Mouse (Mus musculus) left cerebral cortex, adult 2 months (tissue): ENCODE data around the gene Gm49405. TPM values are rescaled to one million over a fixed set of nuclear protein-coding genes. Genes with fewer than 3 reads are reported as not detected.

ENCODE experiments used
- DNase-seq, 2 experiments: peaks; one replicate each; pipeline ENCODE4 v3.0.0; 2021 to 2022; ENCODE audit warnings: low spot score in 2 of 2, mixed read lengths in 1 of 2; ENCODE audit errors: extremely low spot score in 1 of 2
- H3K27ac ChIP-seq: fragments of 200-600 bp; 2 replicates; pipeline ENCODE4 v1.8.1; 2022
- H3K4me3 ChIP-seq: fragments of 200-600 bp; 2 replicates; pipeline ENCODE4 v1.8.1; 2022
- CTCF ChIP-seq: fragments of 200-600 bp; IDR thresholded peaks from 2 replicates; pipeline ENCODE4 v1.8.1; 2022; ENCODE audit warnings: antibody characterized with exemption, mild to moderate bottlenecking, moderate library complexity
- intact Hi-C: fragments of 180-260 bp; cut with DNase I; formaldehyde crosslinking; loops from one replicate; pipeline ENCODE4 v1.15.1; 2025
- total RNA-seq, 2 experiments: library from RNA; stranded (reverse); gene quantifications; 2 replicates each; pipeline ENCODE4 v1.2.3; 2021

The Gm49405 gene
- total RNA-seq, 2 experiments from 2014 or later = 1.8 TPM

DNA sequence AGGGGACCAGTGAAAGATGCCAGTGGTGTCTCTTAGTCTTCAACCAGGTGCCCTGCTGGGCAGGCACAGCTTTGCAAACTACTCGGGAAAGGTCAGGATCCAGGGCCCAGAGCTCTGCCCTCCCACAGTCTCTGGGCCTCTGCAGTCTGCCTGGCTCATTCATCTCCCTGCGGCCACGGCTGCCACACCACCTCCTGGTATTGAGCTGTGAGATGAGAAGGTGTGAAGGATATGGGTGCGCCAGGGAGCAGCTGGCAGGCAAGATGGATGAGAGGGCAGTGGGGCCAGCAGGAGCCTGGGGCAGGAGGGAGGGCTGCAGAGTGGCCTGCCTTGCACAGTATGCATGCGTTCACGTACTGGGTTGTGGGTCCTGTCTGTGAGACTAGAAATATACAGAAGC, 9.6 kb upstream of the Gm49405 start:
- intact Hi-C loops = no loop called here
- TF ChIP-seq CTCF = no peak
- no peak for DNase-seq
- Histone ChIP-seq H3K27ac (no peak overlapping the region), H3K4me3 (no peak overlapping the region)

DNA sequence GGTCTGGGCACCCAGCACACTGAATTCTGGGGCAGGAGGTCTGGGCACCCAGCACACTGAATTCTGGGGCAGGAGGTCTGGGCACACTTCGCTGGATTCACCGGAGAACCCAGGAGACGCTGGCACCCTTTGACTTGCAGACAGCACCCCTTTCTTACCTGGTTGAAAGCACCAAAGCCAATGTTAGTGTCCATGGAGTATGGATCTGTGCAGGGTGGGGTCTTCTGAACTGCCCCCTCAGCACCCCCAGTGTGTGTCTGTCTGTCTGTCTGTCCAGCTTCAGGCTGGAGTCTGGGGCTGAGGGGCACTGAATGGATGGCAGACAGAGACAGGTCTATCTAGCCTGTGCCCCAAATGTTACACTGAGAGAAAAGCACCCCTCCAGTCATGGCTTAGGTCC, 8.9 kb upstream of the Gm49405 start:
- no peak for DNase-seq
- Histone ChIP-seq H3K4me3 (no peak overlapping the region), H3K27ac (no peak overlapping the region)
- intact Hi-C loops = no loop called here
- TF ChIP-seq CTCF = no peak

DNA sequence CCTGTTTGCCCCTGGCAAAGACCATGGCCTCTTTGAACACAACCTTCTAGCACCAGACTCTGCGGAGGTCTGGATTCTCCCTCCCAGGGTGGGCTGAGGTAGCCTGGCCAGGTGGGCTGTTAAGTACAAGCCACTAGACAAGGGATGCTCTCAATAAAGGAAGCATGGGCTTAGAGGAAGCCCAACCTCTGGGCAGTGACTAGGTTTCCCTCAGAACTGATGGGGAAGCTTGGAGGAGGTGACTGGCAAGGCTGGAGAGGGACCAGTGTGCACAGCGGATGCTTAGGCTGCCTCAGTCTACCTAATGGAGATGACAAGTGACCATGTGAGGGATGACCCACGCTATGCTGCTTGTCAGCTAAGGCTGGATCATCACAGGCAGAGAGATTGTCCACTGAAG, 8.5 kb upstream of the Gm49405 start:
- Histone ChIP-seq H3K4me3 (no peak overlapping the region), H3K27ac (no peak overlapping the region)
- no peak for TF ChIP-seq CTCF
- no peak for DNase-seq
- intact Hi-C loops = no loop called here

DNA sequence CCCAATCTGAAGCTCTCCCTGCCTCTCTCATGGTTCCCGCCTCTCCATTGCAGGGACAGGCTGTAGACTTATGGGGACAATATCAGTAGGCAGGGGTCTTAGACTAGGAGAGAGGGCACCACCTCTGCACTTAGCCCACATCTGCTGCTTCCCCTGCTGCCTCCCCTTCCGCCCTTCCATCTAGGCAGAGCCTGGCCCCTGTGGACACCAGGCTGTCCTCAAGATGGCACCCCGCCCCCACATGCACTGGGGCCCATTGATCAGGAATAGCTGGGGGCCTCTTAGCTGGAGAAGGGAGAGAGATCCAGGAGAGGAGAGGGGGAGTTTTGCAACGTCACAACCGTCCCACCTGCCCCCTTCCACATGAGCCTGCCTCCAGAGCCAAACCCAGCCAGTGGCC, 8.0 kb upstream of the Gm49405 start, which contains the start of gene Tbx10:
Gene Tbx10 (plus strand): TSS at position 337 of the 400 bp plus-strand sequence.
- DNase-seq = no peak
- Histone ChIP-seq H3K27ac (no peak within 1 kb of the TSS), H3K4me3 (no peak within 1 kb of the TSS)
- intact Hi-C loops = no loop called here
- no peak for TF ChIP-seq CTCF

DNA sequence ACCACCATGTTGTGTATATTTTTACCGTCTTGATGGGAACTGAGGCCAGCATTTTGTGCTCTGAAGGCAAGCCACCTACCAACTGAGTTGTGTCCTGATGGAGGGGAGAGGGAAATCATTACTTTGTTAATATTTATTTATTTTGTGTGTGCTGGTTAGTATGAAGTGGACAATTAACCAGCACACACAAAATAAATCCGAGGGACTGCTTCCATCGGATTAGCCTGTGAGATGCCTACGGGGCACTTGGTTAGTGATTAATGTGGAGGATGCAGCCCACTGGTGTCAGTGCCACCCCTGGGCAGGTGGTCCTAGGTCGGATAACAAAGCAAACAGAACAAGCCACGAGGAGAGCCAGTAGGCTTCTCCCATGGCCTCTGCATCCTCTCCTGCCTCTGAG, 5.5 kb upstream of the Gm49405 start:
- no peak for DNase-seq

DNA sequence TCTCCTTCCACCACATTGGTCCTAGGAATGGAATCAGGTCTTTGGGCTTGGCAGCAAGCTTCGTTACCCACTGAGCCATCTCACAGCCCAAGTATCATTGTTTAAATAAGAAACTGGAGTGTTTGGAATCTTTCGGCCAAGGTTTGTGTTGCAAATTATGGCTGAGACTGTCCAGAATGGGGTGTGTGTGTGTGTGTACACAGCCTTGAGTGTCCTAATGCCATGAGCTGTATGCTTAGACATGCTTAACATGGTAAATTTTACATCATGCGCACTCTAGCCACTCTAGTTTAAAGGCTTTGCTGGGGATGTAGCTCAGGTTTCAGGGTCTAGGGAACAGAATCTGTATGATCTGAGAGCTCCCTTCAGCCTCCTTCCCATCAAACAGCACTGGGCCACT, 4.9 kb upstream of the Gm49405 start:
- no peak overlapping the region for H3K4me3 ChIP-seq
- no peak for DNase-seq
- intact Hi-C loops = no loop called here
- no peak overlapping the region for H3K27ac ChIP-seq
- TF ChIP-seq CTCF = no peak

More for the DNA sequence above, 5.5 kb upstream of the Gm49405 start:
- Histone ChIP-seq H3K4me3 (no peak overlapping the region), H3K27ac (no peak overlapping the region)
- no peak for TF ChIP-seq CTCF
- intact Hi-C loops = no loop called here

DNA sequence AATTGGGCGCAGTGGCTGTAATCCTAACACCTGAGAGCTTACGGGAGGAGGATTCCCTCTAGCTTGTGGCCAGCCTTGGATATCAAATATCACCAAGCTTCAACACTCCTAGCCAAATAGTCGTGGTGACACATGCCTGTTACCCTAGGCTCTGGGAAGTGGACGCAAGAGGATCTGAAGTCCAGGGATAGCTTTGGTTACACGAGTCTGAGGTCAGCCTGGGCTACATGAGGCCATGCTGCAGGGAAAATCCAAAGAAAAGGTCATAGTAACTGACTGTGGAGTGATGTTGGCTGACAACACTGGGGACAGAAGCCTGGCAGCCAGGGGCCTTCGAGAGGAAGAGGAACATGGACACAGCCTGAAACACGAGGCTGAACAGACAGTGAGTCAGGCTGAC, 4.3 kb upstream of the Gm49405 start:
- Histone ChIP-seq H3K4me3 (no peak overlapping the region), H3K27ac (no peak overlapping the region)
- intact Hi-C loops = no loop called here
- no peak for TF ChIP-seq CTCF
- DNase-seq = no peak

DNA sequence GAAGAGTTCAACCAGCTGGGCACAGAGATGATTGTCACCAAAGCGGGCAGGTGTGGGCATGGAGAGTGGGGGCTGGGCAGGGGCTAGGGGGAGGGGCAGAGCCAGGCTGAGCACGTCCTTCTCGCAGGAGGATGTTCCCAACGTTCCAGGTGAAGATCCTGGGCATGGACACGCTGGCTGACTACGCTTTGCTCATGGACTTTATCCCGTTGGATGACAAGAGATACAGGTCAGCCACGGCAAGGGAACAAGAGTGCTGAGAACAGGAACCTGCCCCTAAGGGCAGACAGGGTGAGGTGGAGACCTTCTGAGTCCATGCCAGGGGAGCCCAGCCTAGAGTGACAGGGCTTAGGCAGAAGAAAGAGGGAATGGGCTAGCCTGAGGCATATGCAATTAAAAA, 3.7 kb upstream of the Gm49405 start:
- intact Hi-C loops = no loop called here
- DNase-seq = no peak
- TF ChIP-seq CTCF = no peak
- Histone ChIP-seq H3K27ac (no peak overlapping the region), H3K4me3 (no peak overlapping the region)

DNA sequence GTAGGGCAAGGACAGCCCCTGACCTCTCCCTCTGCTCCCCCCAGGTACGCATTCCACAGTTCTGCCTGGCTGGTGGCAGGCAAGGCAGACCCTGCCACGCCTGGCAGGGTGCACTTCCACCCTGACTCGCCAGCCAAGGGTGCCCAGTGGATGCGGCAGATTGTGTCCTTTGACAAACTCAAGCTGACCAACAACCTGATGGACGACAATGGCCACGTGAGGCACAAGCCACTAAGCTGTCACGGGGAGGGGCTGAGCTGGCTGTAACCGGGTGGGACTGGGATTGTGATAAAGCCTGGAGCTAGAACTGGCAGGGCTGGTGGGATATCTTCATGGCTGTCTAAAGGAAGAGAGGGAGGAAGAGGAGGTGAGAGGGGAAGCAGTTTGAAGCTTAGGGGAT, 3.2 kb upstream of the Gm49405 start:
- no peak for DNase-seq
- intact Hi-C loops = no loop called here
- Histone ChIP-seq H3K4me3 (no peak overlapping the region), H3K27ac (no peak overlapping the region)
- no peak for TF ChIP-seq CTCF

DNA sequence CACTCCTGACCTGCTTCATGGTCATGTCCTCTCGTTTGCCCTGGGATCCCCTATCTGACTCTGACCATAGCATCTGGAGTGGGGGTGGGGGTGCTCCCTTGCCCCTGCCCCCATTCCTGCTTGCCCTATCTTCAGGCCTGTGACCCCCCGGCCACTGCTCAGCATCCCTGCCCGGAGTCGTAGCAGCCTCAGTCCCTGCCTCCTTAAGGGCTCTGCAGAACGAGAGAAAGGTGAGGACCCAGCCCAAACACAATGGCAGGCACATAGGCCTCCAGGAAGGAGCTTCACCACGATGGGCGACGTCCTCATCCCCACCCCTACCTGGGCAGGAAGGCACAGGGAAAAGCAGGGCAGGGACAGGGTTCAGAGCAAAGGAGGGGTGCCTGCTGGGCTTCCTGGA, 2.1 kb upstream of the Gm49405 start:
- Histone ChIP-seq H3K4me3 (no peak overlapping the region), H3K27ac (no peak overlapping the region)
- intact Hi-C loops = no loop called here
- no peak for TF ChIP-seq CTCF
- DNase-seq = no peak

DNA sequence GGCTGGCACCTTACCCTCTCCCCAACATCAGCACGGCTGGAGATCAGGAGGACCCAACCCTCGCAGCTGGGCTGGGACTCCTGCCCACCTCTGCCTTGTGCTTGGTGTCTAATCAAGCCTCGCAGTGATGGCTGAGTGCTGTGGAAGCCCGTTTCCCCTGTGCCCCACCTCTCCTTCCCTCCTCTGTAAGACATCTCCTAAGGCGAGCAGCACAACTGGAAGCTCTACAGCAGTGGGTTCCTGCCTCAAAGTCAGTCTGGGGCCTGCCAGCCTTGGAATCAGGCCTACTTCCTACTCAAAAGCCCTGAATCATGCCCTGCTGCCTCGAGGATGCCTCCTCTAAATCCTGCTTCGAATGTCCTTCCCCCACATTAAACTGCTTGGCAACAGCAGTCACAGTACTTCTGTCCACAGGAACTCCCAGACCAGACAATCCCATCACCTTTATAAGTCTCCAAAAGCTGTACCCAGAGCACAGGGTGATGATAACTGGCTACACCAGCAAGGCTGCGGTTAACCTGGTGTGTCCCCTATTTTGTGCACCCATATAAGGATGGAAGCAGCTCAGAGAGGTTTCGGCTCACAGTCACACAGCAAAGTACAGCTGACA, 1.2 kb upstream of the Gm49405 start:
- TF ChIP-seq CTCF = no peak
- intact Hi-C loops = no loop called here
- DNase-seq = no peak
- Histone ChIP-seq H3K27ac (no peak overlapping the region), H3K4me3 (no peak overlapping the region)

DNA sequence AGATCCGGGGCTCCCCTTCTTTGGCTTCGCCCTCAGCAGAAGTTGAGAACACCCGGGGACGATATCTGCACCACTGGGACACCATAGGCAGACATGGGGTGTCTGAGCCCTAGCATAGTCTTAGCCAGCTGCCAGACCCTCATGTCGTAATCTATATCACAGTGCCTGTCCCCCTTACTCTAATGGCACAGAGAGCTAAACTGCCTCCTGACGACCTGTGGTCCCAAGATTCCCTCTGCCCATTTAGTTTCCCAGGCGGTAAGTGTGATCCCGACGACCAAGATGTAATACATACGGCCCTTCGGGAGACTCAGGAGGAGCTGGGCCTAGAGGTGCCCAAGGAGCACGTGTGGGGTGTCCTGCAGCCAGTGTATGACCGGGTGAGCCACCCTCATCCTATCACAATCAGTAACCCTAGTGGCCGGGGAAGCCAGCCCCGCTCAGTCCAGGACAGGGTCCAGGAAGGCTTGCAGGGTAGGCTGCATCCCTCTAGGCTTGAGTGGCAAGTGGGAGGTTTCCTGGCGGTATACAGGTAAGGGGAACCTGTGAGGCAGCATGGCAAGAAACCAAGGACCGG, 611 bp downstream of the Gm49405 start:
- Histone ChIP-seq H3K27ac (peak overlapping the region; percentile 96), H3K4me3 (peak overlapping the region; percentile 66)
- intact Hi-C loops = loop anchor here (1.0 kb wide), 1 partner anchor 11 kb away; the partner anchor contains the start of gene Ndufv1
- DNase-seq = no peak
- TF ChIP-seq CTCF = no peak

DNA sequence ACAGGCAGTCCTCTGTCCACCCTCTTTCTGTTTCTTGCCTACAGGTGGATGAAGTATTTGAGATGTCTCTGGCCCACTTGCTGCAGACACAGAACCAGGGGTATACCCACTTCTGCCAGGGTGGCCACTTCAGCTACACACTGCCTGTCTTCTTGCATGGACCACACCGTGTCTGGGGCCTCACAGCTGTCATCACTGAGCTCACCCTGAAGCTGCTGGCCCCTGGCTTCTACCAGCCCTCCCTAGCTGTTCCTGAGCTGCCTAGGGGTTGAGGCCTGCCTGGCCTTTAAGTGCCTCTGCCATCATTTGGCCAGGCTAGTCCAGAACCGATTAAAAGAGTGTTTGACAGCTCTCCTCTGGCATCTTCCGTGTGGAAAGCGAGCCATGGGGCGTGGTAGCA, 1.3 kb downstream of the Gm49405 start:
- no peak for DNase-seq
- intact Hi-C loops = no loop called here
- Histone ChIP-seq H3K4me3 (no peak overlapping the region), H3K27ac (no peak overlapping the region)
- TF ChIP-seq CTCF = no peak
